Mouse (Mus musculus) thymus, adult 2 months (tissue): Measurements from ENCODE around the gene Ccdc183. TPM values are rescaled to one million over a fixed set of nuclear protein-coding genes. Genes with fewer than 3 reads are reported as not detected.

ENCODE experiments used
- DNase-seq: peaks from one replicate; pipeline ENCODE4 v3.0.0; 2021
- H3K27ac ChIP-seq: fragments of 200-500 bp; 2 replicates; pipeline ENCODE4 v1.5.1; 2012; ENCODE audit warnings: low read length, control low read depth; ENCODE audit not compliant: control insufficient read depth, insufficient read depth
- H3K27me3 ChIP-seq: fragments of 200-500 bp; 2 replicates; pipeline ENCODE4 v1.6.1; 2012; ENCODE audit warnings: mild to moderate bottlenecking, low read length, moderate library complexity, mixed read lengths; ENCODE audit not compliant: control insufficient read depth, insufficient read depth
- H3K36me3 ChIP-seq: fragments of 200-500 bp; 2 replicates; pipeline ENCODE4 v1.6.1; 2012; ENCODE audit warnings: mild to moderate bottlenecking, low read length, moderate library complexity; ENCODE audit not compliant: control insufficient read depth, insufficient read depth
- H3K4me1 ChIP-seq: fragments of 200-500 bp; replicated peaks from 2 replicates; pipeline ENCODE4 v1.6.1; 2012; ENCODE audit warnings: low read length; ENCODE audit not compliant: control insufficient read depth, insufficient read depth
- H3K4me3 ChIP-seq: fragments of 200-500 bp; 2 replicates; pipeline ENCODE4 v1.5.1; 2012; ENCODE audit warnings: mild to moderate bottlenecking, low read length, control low read depth, moderate library complexity; ENCODE audit not compliant: control insufficient read depth, insufficient read depth
- CTCF ChIP-seq: fragments of 200-500 bp; IDR thresholded peaks from 2 replicates; pipeline ENCODE4 v1.5.1; 2012; ENCODE audit warnings: mild to moderate bottlenecking, control low read depth, low read length, moderate library complexity, borderline replicate concordance; ENCODE audit not compliant: control insufficient read depth, poor library complexity, insufficient read depth; ENCODE audit errors: extremely low read depth
- POLR2A ChIP-seq: fragments of 200-500 bp; IDR thresholded peaks from 2 replicates; pipeline ENCODE4 v1.6.1; 2012; ENCODE audit warnings: mild to moderate bottlenecking, low read length, control low read depth, moderate library complexity; ENCODE audit not compliant: control insufficient read depth, poor library complexity, insufficient read depth; ENCODE audit errors: extremely low read depth
- WGBS: fragments of 180-500 bp; shearing (Covaris S2); methylation state at CpG from one replicate; pipeline ENCODE4 v1.1.7; 2018; 5-methylcytosine and 5-hydroxymethylcytosine counted together
- polyA plus RNA-seq: library from polyadenylated mRNA; depleted of rRNA; stranded (reverse); fragments of >200 nt; gene quantifications from 2 replicates; pipeline ENCODE4 v1.2.3, GENCODE M21; 2012

Gene Ccdc183
- polyA plus RNA-seq, 1 experiment = not detected

GRCm38 (mm10) chr2:25616398-25616797 lies 1.1 kb downstream of the Ccdc183 start:
- Histone ChIP-seq H3K4me1 (peaks cover 13% of the 10 kb centered on the region), H3K27ac (no peak overlapping the region), H3K36me3 (no peaks in the 10 kb centered on the region), H3K4me3 (no peak overlapping the region), H3K27me3 (no peaks in the 10 kb centered on the region; the same call in 1 of the 2 replicates)
- WGBS = 30% methylated on average over 22 of the region's 22 CpGs
- DNase-seq = no peak
- TF ChIP-seq CTCF (no peak), POLR2A (no peak)

GRCm38 (mm10) chr2:25608671-25609070 lies 8.8 kb downstream of the Ccdc183 start:
- no peak for DNase-seq
- TF ChIP-seq CTCF (no peak), POLR2A (no peak)
- Histone ChIP-seq H3K27ac (no peak overlapping the region), H3K4me1 (peaks cover 5% of the 10 kb centered on the region), H3K27me3 (no peaks in the 10 kb centered on the region), H3K36me3 (no peaks in the 10 kb centered on the region), H3K4me3 (peak overlapping the region; percentile 87; the same call in 1 of the 2 replicates)
- 60% methylated on average over 10 of the region's 10 CpGs for WGBS

DNA sequence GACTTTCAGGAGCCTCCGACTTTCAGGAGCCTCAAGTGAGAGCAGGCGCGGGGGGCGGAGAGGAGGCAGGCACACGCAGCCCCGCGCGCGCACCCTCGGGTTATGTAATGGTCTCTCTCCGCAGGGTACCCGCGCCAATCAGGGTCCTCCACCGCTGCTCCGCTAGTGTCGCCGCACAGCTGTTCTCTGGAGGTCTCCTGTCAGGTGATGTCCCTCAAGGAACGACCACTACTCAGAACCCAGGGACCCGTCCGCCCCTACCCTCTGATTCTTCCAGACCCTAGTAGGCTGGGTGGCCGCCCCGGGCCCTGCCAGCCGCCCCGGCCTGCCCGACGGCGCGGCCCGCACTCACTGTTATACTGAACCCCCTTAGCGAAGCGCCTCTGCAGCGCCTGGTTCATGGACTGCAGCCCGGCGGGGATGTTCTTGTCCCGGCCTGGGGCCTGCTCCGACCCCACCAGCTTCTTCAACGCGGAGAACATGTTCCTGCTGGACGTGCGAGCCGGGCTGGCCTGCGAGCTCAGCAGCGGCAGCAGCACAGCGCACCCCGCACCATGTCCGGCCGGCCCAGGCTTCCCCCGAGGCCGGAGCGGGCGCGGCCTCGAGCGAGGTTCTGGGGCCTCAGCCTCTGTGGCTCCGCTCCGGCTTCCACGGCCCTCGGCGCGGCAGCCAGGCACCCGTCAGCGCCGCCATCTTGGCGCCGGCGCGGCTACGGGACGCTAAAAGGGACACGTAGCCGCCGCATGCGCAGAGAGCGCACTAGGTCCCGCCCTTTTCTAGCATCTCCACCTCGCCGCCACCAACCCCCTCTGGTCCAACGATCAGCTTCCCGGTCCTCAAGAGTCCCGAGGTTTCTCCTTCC lies 9.5 kb downstream of the Ccdc183 start, which contains the start of gene Rabl6:
Rabl6 (minus strand) TSS at position 761 of the 862 bp plus-strand sequence.
- WGBS = under 1% methylated on average over 80 of the region's 80 CpGs
- Histone ChIP-seq H3K36me3 (no peaks in the 10 kb centered on the region), H3K4me3 (peak within 1 kb of the TSS; percentile 87), H3K27me3 (no peaks in the 10 kb centered on the region), H3K4me1 (peaks cover 5% of the 10 kb centered on the region), H3K27ac (no peak within 1 kb of the TSS)
- TF ChIP-seq CTCF (no peak), POLR2A (peak; percentile 90; the same call in 1 of the 2 replicates)
- DNase-seq = peak; percentile 87

DNA sequence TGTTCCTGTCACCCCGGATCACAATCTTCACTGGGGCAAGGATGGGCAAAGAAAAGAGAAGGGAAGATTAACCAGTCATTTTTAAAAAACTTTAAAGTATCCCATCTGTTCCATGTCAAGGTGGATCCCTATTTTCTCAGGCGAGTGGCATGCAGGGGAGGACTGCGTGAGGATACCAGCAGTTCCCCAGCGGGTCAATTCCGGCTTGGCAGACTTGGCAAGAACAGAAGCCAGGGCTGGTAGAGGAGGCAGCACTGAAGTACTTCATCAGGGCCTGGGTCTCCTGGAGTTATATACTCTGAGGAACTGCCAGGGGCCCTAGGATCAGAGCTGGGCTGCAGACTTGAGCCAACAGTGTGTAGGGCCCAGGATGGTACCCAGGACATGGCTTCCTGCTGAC lies 15.0 kb downstream of the Ccdc183 start:
- H3K27ac ChIP-seq = no peak overlapping the region
- no peaks in the 10 kb centered on the region for H3K27me3 ChIP-seq
- H3K4me3 ChIP-seq = no peak overlapping the region
- peaks cover 28% of the 10 kb centered on the region for H3K36me3 ChIP-seq
- no peaks in the 10 kb centered on the region for H3K4me1 ChIP-seq
- TF ChIP-seq POLR2A = no peak
- no peak for TF ChIP-seq CTCF
- 98% methylated on average over 5 of the region's 5 CpGs for WGBS
- no peak for DNase-seq

GRCm38 (mm10) chr2:25600037-25600436 lies 17.4 kb downstream of the Ccdc183 start:
- no peak for DNase-seq
- TF ChIP-seq CTCF (no peak), POLR2A (no peak)
- WGBS = 92% methylated on average over 2 of the region's 2 CpGs
- H3K27ac ChIP-seq = no peak overlapping the region
- H3K36me3 ChIP-seq = peaks cover 53% of the 10 kb centered on the region
- no peak overlapping the region for H3K4me3 ChIP-seq
- H3K27me3 ChIP-seq = no peaks in the 10 kb centered on the region
- no peaks in the 10 kb centered on the region for H3K4me1 ChIP-seq

DNA sequence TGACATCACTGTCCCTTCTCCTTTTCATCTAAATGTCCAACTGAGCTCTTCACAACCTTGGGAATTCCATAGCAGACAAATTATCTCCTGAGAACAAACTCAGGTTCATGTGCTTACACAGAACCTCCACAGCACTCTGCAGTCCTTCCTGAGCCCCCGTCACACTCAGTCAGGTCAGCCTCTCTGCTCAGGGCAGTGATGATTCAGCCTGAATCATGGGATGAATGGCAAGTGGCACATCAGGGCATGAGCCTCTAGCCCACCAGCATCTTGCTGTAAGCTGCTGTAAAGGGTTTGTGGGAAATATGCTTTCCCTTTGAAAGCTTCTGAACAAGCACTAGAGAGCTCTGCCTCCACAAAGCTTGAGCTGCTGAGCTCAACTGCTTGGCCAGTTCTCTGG lies 18.7 kb downstream of the Ccdc183 start:
- Histone ChIP-seq H3K36me3 (peaks cover 59% of the 10 kb centered on the region), H3K27me3 (no peaks in the 10 kb centered on the region), H3K27ac (no peak overlapping the region), H3K4me1 (no peaks in the 10 kb centered on the region), H3K4me3 (no peak overlapping the region)
- TF ChIP-seq CTCF = no peak
- TF ChIP-seq POLR2A = no peak
- no peak for DNase-seq
- 100% methylated on average over 1 of the region's 1 CpGs for WGBS
